Mouse (Mus musculus) embryo, embryonic 9.5 days (tissue): ENCODE measurements around the gene Narfl.
A peak's percentile ranks its signal among the peaks of the same experiment; 100 is the strongest.
"Not testable (repeated sequence)": the region's sequence is repeated elsewhere in the genome, so short reads cannot be mapped to it uniquely, and the experiment has no call there.

Experiments
- DNase-seq: peaks from one replicate; pipeline ENCODE4 v3.0.0-alpha.2; 2017; ENCODE audit errors: extremely low spot score

The Narfl gene

DNA sequence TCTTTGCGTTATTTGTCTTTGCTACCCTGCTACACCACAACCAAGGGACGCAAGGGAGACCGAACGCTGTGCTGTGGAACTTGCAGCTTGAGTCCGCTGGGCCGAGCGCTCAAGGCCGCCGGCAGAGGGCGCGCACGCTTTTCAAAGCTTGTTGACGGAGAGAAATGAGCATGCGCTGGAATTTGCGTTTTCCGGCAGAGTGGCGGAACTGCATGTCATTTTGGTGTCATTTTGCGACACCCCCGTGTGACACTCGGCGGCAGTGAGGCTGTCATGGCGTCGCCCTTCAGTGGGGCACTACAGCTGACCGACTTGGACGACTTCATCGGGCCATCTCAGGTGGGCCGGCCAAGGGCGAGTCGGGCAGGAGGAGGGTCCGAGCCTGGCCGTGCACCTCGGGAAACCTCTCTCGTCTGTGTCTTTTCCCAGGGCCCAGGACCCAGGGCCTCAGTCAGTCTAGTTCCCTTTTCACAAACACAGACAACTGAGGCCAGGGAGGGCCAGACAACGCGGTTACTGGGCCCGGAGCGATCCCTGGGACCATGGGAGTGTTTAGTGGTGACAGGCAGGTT lies at the start of gene Narfl:
TSS of gene Narfl (plus strand) at position 228 of the 572 bp plus-strand sequence.
- peak; percentile 98 for DNase-seq

GRCm38 (mm10) chr17:25723919-25724318 lies 49.7 kb upstream of the Narfl start:
- DNase-seq = no peak

- no peak for DNase-seq
These were observed 48.3 kb upstream of the Narfl start for GRCm38 (mm10) chr17:25725264-25725663.

DNA sequence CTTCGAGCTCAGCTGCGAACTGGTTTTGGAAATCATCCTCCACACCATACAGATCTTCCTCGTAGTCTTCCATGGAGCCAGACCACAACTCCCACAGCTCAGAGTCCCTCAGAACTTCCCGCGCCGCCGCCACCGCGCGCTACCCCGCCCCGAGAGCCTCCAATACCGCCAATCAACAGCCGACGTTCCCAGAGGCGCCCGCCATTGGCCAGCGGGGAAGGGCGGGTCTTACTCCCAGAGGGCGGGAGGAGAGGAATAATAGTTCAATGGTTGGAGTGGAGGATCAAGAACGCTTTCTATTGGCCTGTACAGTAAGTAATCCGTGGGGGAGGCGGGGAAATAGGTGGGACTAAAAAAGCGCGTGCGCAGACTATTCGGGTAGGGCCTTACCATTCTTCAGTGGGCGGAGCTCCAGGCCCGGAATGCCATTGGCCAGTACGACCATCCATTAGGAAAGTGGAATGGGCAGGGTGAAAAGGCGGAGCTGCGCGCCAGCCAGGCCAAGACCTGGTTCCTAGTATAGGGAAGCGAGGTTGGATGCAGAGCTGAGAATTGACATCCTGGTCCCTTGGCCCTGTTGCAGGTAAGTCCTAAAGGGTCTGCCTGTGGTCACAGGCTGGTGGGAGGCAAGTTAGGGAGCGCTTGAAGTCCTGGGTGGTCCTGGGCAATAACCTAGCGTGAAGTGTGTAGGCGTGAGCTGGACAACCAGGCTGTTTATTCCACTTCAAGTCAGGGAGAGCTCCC lies 46.1 kb upstream of the Narfl start, which contains the start of the genes Chtf18 and Rpusd1:
TSS of gene Chtf18 (minus strand) at position 155 of the 744 bp plus-strand sequence.
TSS of gene Rpusd1 (plus strand) at position 406 of the 744 bp plus-strand sequence.
- DNase-seq = peak; percentile 98

- no peak for DNase-seq
These were observed 45.6 kb upstream of the Narfl start for GRCm38 (mm10) chr17:25728009-25728270.

DNA sequence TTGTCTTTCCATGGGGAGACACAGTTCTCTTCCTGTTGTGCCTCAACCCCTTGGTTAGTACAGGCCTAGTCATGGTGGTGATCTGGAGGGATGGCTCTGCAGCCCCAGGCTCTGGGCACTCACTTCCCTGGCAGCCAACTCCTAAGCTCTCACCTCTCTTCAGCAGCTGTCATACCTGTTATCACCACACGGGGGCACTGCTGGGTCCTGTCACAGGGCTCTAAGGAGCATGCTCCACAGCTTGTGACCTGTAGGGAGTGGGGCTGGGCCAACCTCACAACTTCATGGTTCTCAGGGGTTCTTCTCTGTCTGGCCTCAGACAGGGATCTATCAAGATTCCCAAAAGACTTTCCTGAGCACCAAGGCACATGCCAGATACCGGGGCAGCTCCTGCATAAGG lies 41.5 kb upstream of the Narfl start:
- DNase-seq = peak; percentile 88

DNA sequence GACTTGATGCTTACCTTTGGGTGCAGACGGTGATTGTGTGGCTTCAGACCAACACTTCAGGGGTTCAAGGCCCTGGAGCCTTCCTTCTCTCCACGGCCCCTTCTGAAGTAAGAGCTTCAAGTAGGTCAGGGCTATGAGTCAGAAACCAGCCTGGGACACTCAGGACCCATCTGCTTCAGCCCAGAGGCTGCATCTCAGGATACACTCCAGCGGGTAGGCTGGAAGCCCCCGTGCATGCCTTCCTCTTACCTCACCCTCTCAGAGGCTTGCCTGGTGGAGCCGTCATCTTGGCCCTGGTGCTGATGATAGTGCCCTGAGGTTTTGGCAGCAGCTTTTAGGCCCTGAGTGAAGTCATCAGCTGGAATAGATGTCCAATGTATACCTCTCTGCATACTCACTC lies 38.3 kb upstream of the Narfl start:
- DNase-seq = no peak

- DNase-seq = no peak
These were observed 37.8 kb upstream of the Narfl start, which contains the start of gene Mslnl for GRCm38 (mm10) chr17:25735745-25736144. Gene Mslnl (plus strand): TSS chr17:25736042.

DNA sequence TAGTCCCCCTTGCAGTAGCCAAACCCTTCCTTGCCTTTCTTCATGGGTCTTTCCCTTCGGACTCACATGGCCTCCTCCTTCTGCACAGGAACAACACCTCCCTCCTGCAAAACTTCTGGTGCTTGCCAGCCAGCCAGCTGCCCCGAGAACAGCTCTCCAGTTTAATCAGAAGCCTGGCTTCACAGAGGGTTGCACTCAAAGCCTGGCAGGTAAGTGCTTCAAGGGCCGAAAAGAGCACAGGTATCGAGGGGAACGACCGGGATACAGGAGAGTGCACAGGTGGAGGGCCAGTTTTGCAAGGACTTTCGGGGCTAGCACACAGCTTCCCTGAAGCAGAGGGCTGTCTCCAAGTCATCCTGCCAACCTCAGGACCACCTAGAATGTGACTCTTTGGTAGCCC lies 34.7 kb upstream of the Narfl start:
- no peak for DNase-seq

GRCm38 (mm10) chr17:25741471-25741870 lies 32.1 kb upstream of the Narfl start:
- not testable (repeated sequence) for DNase-seq

GRCm38 (mm10) chr17:25743831-25744230 lies 29.7 kb upstream of the Narfl start:
- DNase-seq = no peak

DNA sequence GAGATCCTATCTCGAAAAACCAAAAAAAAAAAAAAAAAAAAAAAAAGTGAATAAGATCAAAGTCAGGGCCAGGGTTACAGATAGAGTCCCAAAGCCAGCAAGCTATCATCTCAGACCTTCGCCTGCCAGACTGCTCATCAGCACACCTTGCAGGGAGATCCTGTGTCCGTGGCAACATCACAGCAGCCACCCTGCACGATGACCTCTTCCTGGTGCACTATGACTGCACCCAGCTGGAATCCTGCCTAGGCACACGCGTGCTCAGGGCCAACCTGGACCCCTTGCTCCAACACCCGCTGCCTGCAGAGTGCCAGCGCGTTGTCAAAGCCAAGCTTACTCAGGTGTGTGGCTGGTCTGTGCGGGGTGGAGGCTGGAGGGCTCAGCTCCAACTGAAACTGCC lies 29.3 kb upstream of the Narfl start:
- DNase-seq = no peak

DNA sequence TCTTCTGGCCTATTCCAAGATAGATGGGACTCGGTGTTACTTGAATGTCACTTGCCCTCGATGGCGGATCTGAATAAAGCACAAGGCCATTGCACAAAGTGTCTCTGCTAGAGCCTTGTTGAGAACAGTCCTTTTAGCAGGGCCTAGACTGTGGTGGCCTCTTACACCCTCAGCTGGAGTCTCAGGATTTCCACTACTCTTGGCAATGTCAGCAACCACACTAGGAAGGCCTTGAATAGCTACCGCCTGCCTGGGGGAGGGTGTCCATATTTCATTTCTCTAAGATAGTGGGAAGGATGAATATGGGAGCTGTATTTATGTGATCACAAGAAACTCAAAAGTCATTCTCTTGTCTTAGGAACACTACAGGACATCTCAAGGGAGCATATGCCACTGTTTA lies 25.3 kb upstream of the Narfl start:
- DNase-seq = no peak

GRCm38 (mm10) chr17:25749314-25749713 lies 24.3 kb upstream of the Narfl start:
- no peak for DNase-seq

DNA sequence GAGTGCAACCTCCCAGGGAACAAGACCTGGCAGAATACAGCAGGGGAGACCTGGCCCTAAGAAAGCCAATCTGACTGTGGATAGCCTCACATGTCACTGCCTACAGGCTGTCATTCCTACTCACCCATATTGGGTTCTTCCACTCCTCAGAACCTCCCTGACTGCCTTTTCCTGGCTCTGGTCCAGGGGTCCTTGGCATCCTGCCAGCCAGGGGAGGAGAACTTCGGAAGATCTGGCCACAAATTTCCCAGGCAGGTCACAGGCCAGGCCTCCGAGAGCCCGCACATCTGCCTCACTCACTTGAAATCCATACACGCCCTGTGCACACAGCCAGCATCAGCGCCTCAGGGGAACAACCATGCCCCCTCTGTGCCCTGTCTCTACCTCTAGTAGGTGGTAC lies 22.1 kb upstream of the Narfl start:
- DNase-seq = no peak

DNA sequence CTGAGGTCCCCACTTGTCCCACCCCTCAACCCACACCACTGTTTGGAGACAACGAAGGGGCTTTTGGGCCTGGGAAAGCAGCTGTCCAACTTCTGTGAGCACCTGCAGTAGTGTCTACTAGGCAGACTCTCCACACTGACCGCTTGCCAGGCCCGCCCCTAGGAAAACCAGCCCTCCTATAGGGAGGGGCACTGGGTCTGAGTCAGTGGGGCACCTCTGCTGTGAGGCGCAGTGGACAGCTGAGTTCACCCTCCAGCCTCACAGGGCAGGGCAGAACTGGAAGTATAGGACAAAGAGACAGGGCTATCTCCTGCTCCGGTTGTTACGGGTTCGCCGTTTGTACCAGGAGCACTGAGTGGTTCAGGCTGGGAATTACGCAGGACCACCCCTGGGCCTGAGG lies 19.3 kb upstream of the Narfl start, which contains the start of gene Msln:
TSS of gene Msln (minus strand) at position 138 of the 400 bp plus-strand sequence.
- no peak for DNase-seq

DNA sequence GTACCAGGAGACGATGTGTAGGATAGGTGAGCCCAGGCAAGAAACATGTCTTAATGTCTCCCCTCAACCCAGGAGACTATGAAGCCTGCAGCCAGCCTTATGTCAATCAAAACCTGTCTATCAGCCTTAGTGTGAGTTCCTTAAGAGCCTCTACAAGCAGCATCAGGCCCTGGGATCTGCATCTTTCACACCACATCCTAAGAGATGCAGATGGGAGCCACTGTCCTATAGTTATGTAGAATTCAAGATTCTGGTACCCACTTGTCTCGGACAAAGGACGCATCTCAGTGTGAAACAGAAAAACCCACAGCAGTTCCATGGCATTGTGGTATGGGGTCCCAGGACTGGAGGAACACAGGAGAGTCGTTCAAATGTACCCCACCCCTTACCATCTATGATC lies 18.5 kb upstream of the Narfl start:
- DNase-seq = no peak

DNA sequence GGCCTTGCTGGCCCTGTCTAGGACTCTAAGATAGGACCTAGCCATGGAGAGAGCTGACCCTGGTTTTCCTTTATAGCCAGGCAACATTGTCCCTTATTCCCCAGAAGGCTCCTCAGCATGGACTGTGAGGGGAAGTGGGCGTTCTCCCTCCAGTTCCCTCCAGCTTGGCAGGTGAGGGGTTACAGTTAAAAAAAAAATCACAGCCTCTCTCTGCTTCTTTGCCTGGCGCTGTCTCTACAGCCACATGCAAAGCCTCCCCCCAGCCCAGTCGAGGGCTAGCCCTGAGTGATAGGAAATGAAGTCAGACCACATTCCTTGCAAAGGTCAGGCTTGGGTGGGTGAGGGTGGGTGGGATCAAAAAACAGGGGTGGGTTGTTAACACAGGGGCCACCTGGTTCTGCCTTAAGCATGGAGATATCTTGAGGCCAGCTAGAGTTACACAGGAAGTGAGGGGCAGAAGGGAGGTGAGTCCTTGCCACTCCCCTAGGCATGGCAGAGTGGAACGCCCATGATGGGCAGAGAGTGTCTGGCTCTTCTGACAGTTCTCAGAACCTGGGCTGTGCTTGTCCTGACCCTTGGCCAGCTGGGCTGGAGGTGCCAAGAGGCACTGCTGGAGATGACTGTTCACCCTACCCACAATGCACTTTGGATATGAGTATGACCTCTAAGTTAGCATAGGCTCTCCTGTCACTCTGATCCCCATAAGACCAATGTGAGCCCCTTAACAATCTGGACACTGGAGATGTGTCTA lies 17.8 kb upstream of the Narfl start:
- no peak for DNase-seq

- no peak for DNase-seq
These were observed 17.0 kb upstream of the Narfl start for GRCm38 (mm10) chr17:25756378-25757242.

DNA sequence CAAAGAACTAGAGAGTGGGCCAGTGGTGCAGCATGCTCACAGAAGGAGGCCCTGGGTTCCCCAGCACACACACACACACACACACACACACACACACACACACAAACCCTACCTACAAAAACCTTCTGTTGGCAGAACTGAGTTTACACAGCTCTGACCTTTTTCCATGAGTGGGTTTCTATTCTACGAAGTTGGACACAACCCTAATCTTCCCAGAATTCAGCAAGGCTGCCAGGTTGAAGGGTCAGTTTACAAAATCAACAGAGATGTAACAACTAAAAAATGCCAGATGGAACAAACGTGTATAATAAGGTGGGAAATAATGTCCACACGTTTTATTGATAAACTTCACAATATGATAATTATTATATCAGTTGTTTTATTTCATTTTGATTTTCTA lies 15.9 kb upstream of the Narfl start:
- no peak for DNase-seq

DNA sequence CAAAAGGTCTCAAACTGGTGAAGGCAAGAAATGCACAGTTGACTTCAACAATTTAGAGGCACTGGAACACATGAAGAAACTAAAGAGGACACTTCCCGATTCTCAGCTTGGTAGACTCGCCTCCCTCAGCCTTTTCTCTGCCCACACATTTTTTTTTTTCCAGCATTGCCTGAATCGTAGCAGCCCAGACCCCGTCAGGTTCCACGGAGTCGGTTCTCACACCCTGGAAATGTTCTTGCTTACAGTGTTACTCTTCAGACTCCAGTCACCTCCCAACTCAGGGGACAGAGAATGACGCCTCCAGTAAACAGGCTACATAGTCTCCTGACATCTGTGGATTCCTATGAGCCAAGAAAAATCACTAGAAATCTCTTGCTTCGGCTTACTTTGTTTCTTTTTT lies 13.4 kb upstream of the Narfl start:
- no peak for DNase-seq

GRCm38 (mm10) chr17:25761561-25761970 lies 12.0 kb upstream of the Narfl start:
- DNase-seq = no peak
